Mouse (Mus musculus): ENCODE measurements around the gene Gm20854. TPM values are rescaled to one million over a fixed set of nuclear protein-coding genes. Genes with fewer than 3 reads are reported as not detected.
"Not testable (repeated sequence)": the region's sequence is repeated elsewhere in the genome, so short reads cannot be mapped to it uniquely, and the experiment has no call there.

The Gm20854 gene
- not detected for total RNA-seq (2021)
- long read RNA-seq, experiment 1: 0 reads
- long read RNA-seq, experiment 2: 0 reads

DNA sequence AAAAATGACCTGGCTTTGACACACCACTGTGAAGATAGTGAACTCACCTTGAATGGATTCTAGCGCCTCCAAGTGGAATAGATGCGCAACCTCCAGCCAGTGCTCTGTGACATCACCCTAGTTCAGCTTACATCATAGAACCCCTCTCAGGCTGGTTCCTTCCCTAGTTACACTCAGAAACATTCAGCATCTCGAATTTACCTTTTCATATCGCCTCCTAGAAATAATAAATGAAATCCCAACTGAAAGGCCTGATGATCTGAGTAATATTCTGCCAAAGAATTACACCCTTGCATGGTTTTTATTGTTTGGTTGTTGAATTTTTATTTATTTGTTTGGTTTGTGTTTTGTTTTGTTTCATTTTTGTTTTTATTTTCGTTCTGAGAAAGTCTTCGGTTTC, at the start of gene Gm20854:
Gene Gm20854, minus strand, starts transcription at position 101 of the 400 bp plus-strand sequence.
- DNase-seq: not testable (repeated sequence)
